Mouse (Mus musculus) hindbrain, postnatal 0 days (tissue): ENCODE data around the gene Ndrg3. TPM values are rescaled to one million over a fixed set of nuclear protein-coding genes. Genes with fewer than 3 reads are reported as not detected.
A peak's percentile ranks its signal among the peaks of the same experiment; 100 is the strongest.

Experiments used
- ATAC-seq: fragments of 200-750 bp; cut with Nextera tagmentation; 2 replicates; pipeline ENCODE4 v1.8.0; 2017; ENCODE audit warnings: mild to moderate bottlenecking, moderate TSS enrichment, moderate library complexity
- DNase-seq: peaks from one replicate; pipeline ENCODE4 v3.0.0-alpha.2; 2015; ENCODE audit warnings: low spot score
- H3K27ac ChIP-seq: fragments of 300-500 bp; sonication (generic); 2 replicates; pipeline ENCODE4 v1.5.1; 2014; ENCODE audit warnings: mild to moderate bottlenecking
- H3K27me3 ChIP-seq: fragments of 300-500 bp; sonication (generic); 2 replicates; pipeline ENCODE4 v1.6.1; 2014; ENCODE audit warnings: low read length, mixed read lengths; ENCODE audit not compliant: insufficient read depth
- H3K36me3 ChIP-seq: fragments of 300-500 bp; sonication (generic); 2 replicates; pipeline ENCODE4 v1.6.1; 2014; ENCODE audit warnings: low read length, mixed read lengths; ENCODE audit not compliant: insufficient read depth
- H3K4me1 ChIP-seq: fragments of 300-500 bp; sonication (generic); 2 replicates; pipeline ENCODE4 v1.6.1; 2014; ENCODE audit warnings: antibody characterized with exemption, low read length, mixed read lengths; ENCODE audit not compliant: insufficient read depth
- H3K4me2 ChIP-seq: fragments of 300-500 bp; sonication (generic); 2 replicates; pipeline ENCODE4 v1.6.1; 2014; ENCODE audit warnings: low read depth, mild to moderate bottlenecking, low read length, moderate library complexity, mixed read lengths
- H3K4me3 ChIP-seq: fragments of 300-500 bp; sonication (generic); 2 replicates; pipeline ENCODE4 v1.5.1; 2014; ENCODE audit warnings: low read length
- H3K9ac ChIP-seq: fragments of 300-500 bp; sonication (generic); replicated peaks from 2 replicates; pipeline ENCODE4 v1.6.1; 2014; ENCODE audit warnings: mild to moderate bottlenecking, low read length, moderate library complexity, mixed read lengths
- H3K9me3 ChIP-seq: fragments of 300-500 bp; sonication (generic); 2 replicates; pipeline ENCODE4 v1.6.1; 2016; ENCODE audit warnings: low read length, mixed read lengths
- CTCF ChIP-seq: IDR thresholded peaks from 2 replicates; pipeline ENCODE4 v1.5.1; 2016; ENCODE audit warnings: antibody characterized with exemption, control low read depth, low read depth
- WGBS: fragments of 180-500 bp; shearing (Covaris S2); extraction: QIAGEN DNeasy Blood & Tissue Kit; methylation state at CpG from one replicate; pipeline ENCODE4 v1.1.7; 2014; 5-methylcytosine and 5-hydroxymethylcytosine counted together
- polyA plus RNA-seq: library from polyadenylated mRNA; unstranded; fragments of >200 nt; fragmentation: Nextera tagmentation; extraction: Ambion mirVana; gene quantifications from 2 replicates; pipeline ENCODE4 v1.2.1, GENCODE M21; 2015
- total RNA-seq: library from RNA; depleted of rRNA; stranded (reverse); fragments of >200 nt; gene quantifications from 2 replicates; pipeline ENCODE4 v1.2.3, GENCODE M21; 2014; rRNA removed

Gene Ndrg3
- total RNA-seq (177 and 183 TPM in 2 replicates), polyA plus RNA-seq (162 and 167 TPM in 2 replicates)

- peak within 1 kb of the TSS; percentile 66 for H3K4me3 ChIP-seq
- TF ChIP-seq CTCF: peak; percentile 70
- peak within 1 kb of the TSS; percentile 75 for H3K4me2 ChIP-seq
- H3K36me3 ChIP-seq: no peaks in the 10 kb centered on the region
- H3K9me3 ChIP-seq: no peaks in the 10 kb centered on the region
- WGBS: under 1% methylated on average over 66 of the region's 66 CpGs
- ATAC-seq (peak; percentile 96), DNase-seq (peak; percentile 100)
- peak within 1 kb of the TSS; percentile 72 for H3K9ac ChIP-seq
- no peaks in the 10 kb centered on the region for H3K27me3 ChIP-seq
- H3K4me1 ChIP-seq: peaks cover 5% of the 10 kb centered on the region; the same call in 1 of the 2 replicates
- H3K27ac ChIP-seq: peak within 1 kb of the TSS; percentile 69
These were observed at the start of gene Ndrg3 for GRCm38 (mm10) chr2:156991470-156992319. Ndrg3 (minus strand) TSS chr2:156992056.

- WGBS: 81% methylated on average over 7 of the region's 7 CpGs
- Histone ChIP-seq H3K4me2 (no peak overlapping the region), H3K4me1 (no peaks in the 10 kb centered on the region), H3K9ac (no peak overlapping the region), H3K9me3 (no peaks in the 10 kb centered on the region), H3K27me3 (no peaks in the 10 kb centered on the region), H3K27ac (no peak overlapping the region), H3K36me3 (peaks cover 53% of the 10 kb centered on the region), H3K4me3 (no peak overlapping the region)
- TF ChIP-seq CTCF: no peak
- no peak for ATAC-seq
- no peak for DNase-seq
These were observed 49.6 kb upstream of the Ndrg3 start for GRCm38 (mm10) chr2:157041421-157041820.

- ATAC-seq (no peak), DNase-seq (no peak)
- Histone ChIP-seq H3K27me3 (no peaks in the 10 kb centered on the region), H3K4me3 (no peak overlapping the region), H3K36me3 (peaks cover 50% of the 10 kb centered on the region), H3K4me2 (no peak overlapping the region), H3K9me3 (no peaks in the 10 kb centered on the region), H3K9ac (no peak overlapping the region), H3K27ac (no peak overlapping the region), H3K4me1 (no peaks in the 10 kb centered on the region)
- 71% methylated on average over 17 of the region's 17 CpGs for WGBS
- TF ChIP-seq CTCF: no peak
These were observed 48.8 kb upstream of the Ndrg3 start for GRCm38 (mm10) chr2:157040649-157041046.

- Histone ChIP-seq H3K9me3 (no peaks in the 10 kb centered on the region), H3K4me2 (no peak overlapping the region), H3K4me1 (no peaks in the 10 kb centered on the region), H3K4me3 (no peak overlapping the region), H3K27me3 (no peaks in the 10 kb centered on the region), H3K9ac (no peak overlapping the region), H3K36me3 (peaks cover 48% of the 10 kb centered on the region), H3K27ac (peak overlapping the region; percentile 22; the same call in 1 of the 2 replicates)
- WGBS: 53% methylated on average over 50 of the region's 50 CpGs
- peak; percentile 56 for TF ChIP-seq CTCF
- ATAC-seq: peak; percentile 80
- DNase-seq: peak; percentile 80
These were observed 48.2 kb upstream of the Ndrg3 start for GRCm38 (mm10) chr2:157039900-157040648.

- H3K9me3 ChIP-seq: no peaks in the 10 kb centered on the region
- H3K4me1 ChIP-seq: no peaks in the 10 kb centered on the region
- no peak overlapping the region for H3K9ac ChIP-seq
- H3K36me3 ChIP-seq: peaks cover 58% of the 10 kb centered on the region
- DNase-seq (no peak), ATAC-seq (no peak)
- H3K4me3 ChIP-seq: no peak overlapping the region
- 73% methylated on average over 9 of the region's 9 CpGs for WGBS
- H3K27me3 ChIP-seq: no peaks in the 10 kb centered on the region
- no peak overlapping the region for H3K27ac ChIP-seq
- H3K4me2 ChIP-seq: no peak overlapping the region
- TF ChIP-seq CTCF: no peak
These were observed 45.4 kb upstream of the Ndrg3 start for GRCm38 (mm10) chr2:157037303-157037702.

GRCm38 (mm10) chr2:157036400-157036799 is 44.5 kb upstream of the Ndrg3 start:
- no peak for TF ChIP-seq CTCF

More at GRCm38 (mm10) chr2:157036400-157036799, 44.5 kb upstream of the Ndrg3 start:
- H3K4me3 ChIP-seq: no peak overlapping the region
- H3K36me3 ChIP-seq: peaks cover 55% of the 10 kb centered on the region
- no peaks in the 10 kb centered on the region for H3K9me3 ChIP-seq
- H3K27ac ChIP-seq: no peak overlapping the region; the same call in 1 of the 2 replicates
- no peak overlapping the region for H3K4me2 ChIP-seq
- no peaks in the 10 kb centered on the region for H3K4me1 ChIP-seq
- H3K9ac ChIP-seq: no peak overlapping the region
- DNase-seq: no peak
- H3K27me3 ChIP-seq: no peaks in the 10 kb centered on the region
- WGBS: 88% methylated on average over 8 of the region's 8 CpGs
- no peak for ATAC-seq
